ENCODE assay signal across 8 mouse cellular contexts in the genomic region with DNA sequence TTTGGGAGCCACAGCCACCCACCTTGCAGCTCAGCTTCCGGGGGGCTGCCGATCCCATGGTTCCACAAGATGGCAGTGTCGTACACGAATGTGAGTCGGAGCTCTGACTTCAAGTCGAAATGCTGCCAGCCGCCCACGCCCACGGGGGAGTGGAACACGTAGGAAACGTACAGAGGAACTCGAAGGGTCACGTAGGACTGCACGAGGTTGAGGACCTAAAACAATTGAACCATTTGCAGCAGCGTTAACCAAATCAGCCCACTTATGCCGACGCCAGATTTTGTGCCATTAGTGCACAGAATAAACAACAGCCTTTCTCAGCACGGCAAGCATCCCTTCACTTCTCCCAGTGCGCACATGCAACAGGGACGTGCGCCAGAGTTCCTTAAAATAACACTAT. TPM values are rescaled to one million over a fixed set of nuclear protein-coding genes. Genes with fewer than 3 reads are reported as not detected.
DNase-seq lines count a peak whose midpoint lies in the region; ATAC-seq lines count a peak whose summit lies in the region.

No protein-coding gene starts in this region.

- ATAC-seq in megakaryocyte progenitor cell, adult 5-6 weeks (replicated peaks; ENCODE audit: poor library complexity) = peak; percentile 85

- DNase-seq in adrenal gland, adult 18-20 months (ENCODE audit: low spot score in 2 of 2) = peak; percentile 36 to 48
- peak; percentile 92 for DNase-seq in embryo, embryonic 10 days (ENCODE audit: low spot score)
- DNase-seq in gastrocnemius, postnatal 25 days = peak; percentile 22
- peak; percentile 55 for DNase-seq in induced T-regulatory cell, adult 2 months (ENCODE audit: low read depth)
- DNase-seq in left cerebral cortex, adult 8-10 months (ENCODE audit: low spot score in 2 of 2) = peak; percentile 81
- peak; percentile 79 for DNase-seq in right cerebral cortex, postnatal 25 days
- peak; percentile 72 for DNase-seq in yolk sac, embryonic 10.5 days (ENCODE audit: low spot score)

RNA-seq across cellular contexts. Expression of a gene that starts 37.3 kb away (rescaled TPM):
- total RNA-seq in adrenal gland, adult 18-20 months (2021) = not detected
- total RNA-seq in gastrocnemius, postnatal 25 days (2021) = not detected
- total RNA-seq in left cerebral cortex, adult 8-10 months (2022) = under 1 TPM; 0.41 to 0.99 (median 0.53) TPM
- total RNA-seq in megakaryocyte progenitor cell, adult 5-6 weeks (2015) = not detected in 2 replicates
- not detected in 2 replicates for total RNA-seq in megakaryocyte progenitor cell, adult 5-6 weeks (2017)

Comparison
In these comparisons a context has a peak if more than half of its experiments do, and no peak if none do; other contexts are left out.
1. Peak in every context shown above with its lines: DNase-seq and ATAC-seq.
2. DNase-seq: peak in every context shown above with its lines; median percentile 92 in embryo, embryonic 10 days; 81 in left cerebral cortex, adult 8-10 months; 79 in right cerebral cortex, postnatal 25 days; 72 in yolk sac, embryonic 10.5 days; 55 in induced T-regulatory cell, adult 2 months; 42 in adrenal gland, adult 18-20 months; 22 in gastrocnemius, postnatal 25 days.